Mouse (Mus musculus): ENCODE results near the gene Vps37c.

The Vps37c gene

DNA sequence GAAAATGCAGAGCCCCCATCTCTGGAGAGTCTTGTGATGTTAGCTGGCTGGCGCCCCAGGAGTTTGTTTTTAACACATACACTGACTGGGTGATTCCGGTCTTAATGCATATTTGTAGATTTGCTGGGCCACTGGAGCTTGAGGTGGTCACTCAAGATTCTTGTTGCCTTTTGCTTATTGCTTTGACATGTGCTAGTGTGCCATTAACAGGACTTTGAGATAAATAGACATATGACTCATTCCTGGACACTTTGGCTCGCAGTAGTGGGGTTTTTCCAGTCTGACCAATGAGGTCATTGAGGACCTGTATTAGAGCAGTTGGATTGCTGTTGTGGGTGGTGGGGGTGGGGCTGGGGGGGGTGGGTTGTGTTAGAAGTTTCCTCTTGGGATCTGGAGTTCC is 1.8 kb downstream of the Vps37c start:
- DNase-seq = peak; percentile 33 to 37

DNA sequence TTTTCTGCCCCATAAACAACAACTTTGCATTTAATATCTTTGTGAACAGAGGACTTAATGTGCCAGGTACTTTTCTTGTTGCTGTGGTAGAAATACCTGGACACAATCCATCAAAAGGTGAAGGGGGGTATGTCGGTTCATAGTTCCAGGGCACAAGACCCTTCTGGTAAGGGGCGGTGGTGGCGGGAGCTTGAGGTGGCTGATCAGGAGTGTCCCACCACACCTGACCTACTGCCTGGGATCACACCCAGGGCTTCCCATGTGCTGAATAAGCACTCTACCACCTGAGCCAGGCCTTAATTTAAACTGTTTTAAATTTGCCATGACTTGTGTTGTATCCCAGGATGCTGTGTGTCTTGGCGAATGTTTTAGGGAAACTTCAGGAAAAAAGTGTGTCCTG is 2.6 kb downstream of the Vps37c start:
- peak in 1 of 2 experiments; percentile 11 for DNase-seq

DNA sequence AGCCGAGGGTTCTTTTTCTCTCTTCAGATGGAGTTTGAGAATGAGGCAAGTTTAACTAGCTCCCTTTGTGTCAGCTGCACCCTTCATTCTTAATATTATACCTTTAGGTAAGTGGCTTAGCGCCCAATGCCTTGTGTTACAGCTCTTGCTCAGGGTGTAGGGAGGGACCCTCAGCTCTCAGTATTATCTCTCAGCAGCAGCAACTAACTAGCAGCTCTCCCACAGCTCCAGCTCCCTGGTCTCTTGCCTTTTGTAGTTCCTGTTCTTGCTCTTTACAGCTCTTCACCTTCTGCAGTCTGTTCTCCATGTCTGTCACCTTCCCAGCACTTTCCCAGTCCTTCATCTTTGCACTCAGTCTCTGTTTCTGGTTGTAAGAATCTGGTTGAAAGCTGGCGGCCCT is 3.1 kb downstream of the Vps37c start:
- DNase-seq = peak in 1 of 2 experiments; percentile 11

DNA sequence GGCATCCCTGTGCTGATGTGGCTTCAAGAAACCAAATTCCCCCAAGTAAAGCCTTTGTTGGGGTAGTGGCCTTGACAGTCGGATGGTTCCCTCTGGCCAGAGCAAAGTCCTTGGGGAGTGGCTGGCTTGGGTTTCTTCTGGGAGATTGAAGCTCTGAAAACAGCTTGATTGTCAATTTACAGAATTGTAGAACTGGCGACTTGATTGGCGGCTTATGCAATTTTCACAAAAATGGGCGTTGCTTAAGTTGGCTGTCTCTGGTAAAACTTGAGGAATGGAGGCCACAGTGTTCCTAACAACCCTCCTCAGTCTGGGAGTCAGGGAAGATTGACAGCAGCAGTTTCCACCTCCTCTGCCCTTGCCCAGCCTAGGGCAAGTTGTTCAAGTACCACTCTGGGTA is 3.8 kb downstream of the Vps37c start:
- no peak for DNase-seq

DNA sequence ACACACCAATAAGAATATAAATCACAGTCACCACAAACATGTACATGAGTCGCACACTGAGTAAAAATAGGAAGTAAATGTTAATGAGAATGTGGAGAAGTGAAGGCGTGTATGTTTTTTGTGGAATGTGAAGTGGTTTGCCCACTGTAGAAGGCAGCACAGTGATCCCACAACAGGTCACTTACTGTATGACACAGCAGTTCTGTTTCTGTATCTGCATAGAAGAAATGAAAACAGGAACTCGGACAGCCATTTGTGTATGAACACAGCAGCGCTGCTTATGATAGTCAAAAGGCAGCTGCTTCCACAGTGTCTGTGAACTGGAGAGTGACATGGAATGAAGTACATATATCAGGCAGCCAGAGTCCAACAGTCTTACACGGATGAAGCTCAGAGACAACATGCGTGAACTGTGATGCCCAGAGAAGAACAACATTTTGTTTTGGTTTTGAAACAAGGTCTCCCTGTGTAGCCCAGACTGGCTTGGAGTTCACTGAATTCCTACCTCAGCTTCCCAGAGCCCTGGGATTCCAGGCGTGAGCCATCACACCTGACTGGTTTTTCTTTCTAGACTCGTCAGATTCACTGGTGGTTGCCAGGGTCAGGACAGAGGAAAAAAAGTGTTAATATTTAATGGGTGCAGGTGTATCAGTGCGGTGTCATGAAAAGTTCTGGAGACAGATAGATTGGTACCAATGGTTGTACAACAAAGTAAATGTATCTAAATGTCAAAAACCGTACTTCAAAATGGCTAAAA is 5.6 kb downstream of the Vps37c start:
- no peak for DNase-seq

DNA sequence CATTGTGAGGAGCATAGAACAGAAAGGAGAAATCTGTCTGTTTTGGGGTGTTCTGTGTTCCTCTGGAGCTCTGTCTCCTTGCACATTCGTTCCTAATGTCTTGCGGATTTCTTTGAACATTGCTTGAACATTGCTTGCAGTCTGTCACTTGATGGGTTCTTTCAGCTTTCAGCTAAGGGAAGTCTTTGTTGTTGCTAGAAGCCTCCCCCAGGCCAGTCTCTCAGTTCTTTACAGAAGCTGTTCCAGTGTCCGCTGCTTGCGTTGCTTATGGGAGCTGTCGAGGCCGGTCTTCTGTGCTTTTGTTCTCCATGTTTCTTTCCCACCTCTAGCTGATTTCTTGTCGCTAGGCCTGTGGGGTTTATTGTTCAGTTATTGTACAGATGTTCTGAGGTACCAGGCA is 7.3 kb downstream of the Vps37c start:
- DNase-seq = no peak

DNA sequence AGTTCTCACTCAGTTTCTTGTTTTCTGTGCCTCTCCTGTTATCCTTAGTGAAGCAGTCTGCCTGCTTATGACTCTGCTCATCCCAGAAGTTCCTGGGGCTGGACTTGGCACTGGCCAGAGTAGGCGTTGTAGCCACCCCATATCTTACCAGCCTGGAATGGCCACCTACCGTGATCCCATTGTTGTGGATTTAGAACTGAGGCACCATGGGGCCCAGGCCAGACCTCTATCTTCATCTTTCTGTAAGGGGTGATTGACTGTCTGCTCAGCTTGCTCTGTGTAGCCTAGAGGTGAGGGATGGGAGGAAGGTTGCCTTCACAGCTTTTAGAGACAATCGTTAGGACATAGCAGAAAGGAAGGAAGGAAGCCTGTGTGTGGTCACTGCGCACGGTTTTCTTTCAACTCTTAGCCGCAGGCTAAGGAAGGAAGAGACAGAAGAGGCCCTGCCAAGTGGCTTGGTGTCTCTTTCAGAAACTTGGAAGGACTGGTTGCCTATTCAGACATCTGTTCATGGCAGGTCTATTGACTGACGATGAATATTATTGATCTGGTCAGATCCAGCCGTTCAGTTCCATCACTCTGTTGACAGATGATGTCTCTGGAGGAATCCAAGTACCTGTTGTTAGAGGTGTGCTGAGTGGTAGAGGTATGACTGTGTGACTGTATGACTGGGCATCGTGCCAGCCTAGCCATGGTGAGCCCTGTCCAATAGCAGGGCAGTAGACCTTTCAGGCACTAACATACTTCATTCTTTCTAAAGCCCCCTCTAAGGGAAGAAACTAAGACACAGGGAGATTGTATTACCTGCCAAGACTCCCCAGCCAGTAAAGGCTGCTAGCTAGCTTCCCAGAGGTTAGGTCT is 9.8 kb downstream of the Vps37c start:
- DNase-seq = peak in 1 of 2 experiments; percentile 25

DNA sequence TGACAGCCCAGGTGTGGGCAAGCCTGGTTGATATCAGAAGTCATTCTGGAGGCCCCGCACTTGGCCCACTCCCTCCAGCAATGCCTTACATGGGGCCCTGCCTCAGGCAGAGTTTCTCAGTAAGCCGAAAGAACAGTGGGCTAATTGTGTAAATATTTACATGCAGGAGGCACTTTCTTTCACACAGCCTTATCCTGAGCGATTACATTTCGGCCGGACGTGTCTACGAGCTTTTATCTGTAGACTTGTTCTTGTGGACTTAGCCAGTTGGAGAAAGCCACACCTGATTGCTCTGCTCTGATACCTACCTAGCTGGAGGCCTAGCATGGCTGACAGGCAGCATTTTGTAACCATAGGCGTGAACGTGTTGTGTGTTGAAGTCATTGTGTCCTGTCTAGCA is 11.3 kb downstream of the Vps37c start:
- DNase-seq = no peak

DNA sequence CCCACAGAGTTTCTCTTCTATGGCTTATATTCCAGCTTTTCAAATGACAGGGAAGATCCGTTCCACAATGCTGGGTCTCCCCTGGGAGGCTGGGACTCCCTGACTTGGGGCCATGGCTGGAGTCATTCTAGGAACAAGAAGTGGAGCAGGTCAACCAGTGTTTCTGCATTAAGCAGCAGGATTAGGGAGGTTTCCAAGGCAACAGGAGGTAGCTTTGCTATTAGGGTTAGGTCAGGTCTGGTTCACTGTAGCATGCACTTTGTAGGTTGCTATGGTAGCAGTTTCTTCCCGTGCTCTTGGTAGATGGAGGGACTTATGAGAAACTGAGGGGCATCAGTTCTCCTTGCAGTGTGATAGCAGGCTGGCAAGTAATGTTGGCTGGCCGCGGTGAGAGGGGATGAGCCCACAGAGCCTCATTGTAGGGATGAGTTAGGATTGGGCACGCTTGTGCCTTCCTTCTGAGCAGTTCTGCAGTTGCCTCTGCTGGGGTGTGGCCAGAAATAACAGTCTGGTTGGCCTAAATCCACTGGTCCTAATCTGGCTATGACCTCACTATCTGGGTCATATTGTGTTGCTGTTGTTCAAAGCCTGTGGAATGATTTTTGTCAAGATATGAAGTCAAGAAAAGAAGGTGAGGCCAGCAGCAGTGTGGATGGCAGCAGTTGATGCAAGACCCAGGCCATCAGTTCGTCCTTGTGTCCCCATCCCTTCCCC is 12.6 kb downstream of the Vps37c start:
- DNase-seq = peak; percentile 52 to 66

DNA sequence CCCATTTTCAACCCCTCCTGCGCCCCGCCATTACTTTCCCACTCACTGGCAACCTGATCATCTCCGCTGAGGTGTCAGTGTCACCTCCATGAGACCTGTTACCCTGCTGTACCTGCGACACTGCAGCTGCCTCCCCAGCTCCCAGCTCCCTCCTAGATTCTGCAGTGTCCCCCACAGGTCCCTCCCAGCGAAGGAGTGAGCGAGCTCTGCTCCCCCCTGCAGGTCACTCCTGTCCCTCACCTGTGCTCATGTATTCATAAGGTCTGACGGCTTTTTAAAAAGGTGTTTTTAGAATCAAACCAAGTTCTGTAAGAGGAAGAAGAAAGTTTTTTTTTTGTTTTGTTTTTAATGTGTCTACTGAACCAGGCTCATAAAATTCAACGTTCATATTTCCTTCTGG is 13.6 kb downstream of the Vps37c start:
- no peak for DNase-seq

DNA sequence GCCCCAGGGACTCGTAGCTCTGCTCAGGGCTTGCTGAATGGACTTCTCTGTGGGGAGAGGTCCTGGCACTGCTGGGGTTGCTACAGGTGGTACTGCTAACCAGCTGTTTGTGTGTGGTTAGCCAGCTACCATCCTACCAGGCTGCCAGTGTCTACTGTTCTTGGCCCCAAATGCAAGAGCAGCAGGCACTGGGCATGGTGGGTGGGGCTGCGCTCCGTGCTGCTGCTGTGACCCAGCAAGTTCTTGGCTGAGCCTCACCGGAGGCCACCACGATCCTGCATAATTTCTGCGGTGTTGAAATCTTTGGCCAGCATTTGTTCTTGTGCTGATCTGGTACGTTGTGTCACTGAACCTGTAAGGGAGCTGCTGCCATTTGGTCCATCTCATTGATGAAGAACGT is 14.9 kb downstream of the Vps37c start:
- DNase-seq = peak; percentile 60 to 70

DNA sequence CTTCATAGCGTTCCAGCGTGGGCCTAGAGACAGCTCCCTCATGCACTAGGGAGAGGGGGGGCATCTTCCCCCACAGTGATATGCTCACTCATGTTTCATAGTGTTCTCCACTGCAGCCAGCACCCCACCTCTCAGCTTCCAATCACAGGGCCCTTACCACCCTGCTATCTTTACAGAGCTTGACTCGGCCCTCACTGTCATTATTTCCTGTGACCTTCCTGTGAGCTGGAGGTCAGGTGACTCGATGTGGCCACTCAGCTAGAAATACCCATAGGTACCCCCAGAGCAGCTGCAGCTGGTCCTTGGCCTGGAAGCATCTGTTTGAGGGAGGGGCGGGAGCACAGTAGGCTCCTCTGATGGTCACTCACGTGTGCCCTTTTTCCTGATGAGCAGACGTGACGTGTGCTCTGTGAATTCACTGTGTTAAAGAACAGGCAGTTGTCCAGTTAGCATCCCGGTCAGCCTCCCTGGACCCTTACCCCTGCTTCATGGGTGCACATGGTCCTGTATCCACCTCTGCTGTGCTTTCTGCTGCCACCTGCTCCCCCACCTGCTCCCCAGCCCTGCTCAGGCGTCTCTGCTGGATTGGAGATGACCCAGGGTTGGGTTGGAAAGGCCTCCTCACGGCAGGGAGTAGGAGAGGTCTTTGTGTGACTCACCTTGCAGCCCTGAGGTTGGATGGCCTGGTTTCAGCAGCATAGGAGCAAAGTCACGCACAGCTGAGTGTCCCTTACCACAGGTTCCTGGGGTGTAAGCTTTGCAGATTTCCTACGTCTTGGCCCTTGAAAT is 18.7 kb downstream of the Vps37c start:
- peak; percentile 60 to 69 for DNase-seq

DNA sequence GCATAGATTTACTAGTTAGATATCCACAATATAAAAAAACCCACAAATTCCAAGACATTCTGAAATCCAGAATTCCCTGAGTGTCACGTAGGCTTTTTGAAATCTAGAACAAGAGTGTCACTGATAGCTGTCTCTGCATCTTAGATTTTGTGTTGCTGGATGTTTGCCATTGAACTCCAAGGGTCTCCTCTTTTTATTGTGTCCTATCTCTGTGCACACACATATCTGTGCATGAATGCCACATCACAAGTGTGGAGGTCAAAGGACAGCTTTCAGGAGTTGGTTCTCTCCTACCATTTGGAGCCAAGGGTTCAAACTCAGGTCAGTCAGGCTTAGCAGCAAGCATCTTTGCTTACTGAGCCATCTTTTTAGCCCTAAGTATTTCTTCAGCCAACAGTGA is 19.3 kb downstream of the Vps37c start:
- DNase-seq = no peak

DNA sequence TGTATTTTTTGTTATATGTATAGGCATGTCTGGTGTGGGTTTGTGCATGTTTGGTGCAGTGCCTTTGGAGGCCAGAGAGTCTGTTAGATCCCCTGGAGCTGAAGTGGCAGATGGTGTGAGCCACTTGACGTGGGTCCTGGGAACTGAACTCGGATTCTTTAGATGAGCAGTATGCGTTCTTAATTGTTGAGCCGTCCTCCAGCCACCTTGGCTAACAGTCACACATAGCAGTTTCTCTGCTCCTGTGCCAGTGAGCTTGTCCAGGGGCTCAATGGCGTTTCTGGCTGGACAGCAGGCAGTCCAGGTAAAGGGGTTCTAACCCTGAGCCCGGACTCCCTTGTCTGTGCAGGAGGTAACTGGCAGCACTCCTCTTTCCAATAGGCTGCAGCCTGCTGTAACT is 20.4 kb downstream of the Vps37c start:
- DNase-seq = peak in 1 of 2 experiments; percentile 55

DNA sequence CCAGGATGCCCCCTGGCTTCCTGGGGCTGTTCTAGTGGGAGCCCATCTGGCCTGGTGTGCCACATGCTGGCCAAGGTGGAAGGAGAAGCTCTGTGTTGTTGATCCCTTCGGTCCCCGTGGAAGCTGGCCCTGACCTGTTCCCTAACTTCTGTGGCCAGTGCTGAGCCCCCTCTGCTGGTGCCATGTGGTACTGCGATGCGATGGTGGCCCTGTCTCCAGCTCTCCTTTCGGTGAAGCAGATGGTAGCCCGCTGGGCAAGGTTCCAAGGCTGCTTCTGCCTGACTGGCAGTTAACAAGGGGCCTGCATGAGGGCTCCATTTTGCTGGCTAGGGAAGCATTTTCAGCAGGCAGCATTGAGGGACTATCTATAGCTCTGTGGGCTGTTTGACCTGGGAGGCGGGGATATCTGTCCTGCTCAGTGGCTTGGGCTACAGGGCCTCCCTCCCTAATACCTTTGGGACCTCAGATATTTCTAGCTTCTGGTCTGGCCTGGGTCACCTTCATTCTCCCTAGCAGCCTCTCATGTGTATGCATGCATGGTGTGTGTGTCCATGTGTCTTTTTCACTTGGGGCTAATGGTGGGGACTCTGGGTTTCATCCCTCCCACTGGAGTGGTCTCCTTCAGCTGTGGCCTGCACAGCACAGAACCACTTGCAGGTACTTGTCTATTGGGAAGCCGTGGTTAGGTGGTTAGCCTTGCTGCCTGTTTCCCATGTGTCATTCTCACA is 21.0 kb downstream of the Vps37c start:
- peak; percentile 100 for DNase-seq

DNA sequence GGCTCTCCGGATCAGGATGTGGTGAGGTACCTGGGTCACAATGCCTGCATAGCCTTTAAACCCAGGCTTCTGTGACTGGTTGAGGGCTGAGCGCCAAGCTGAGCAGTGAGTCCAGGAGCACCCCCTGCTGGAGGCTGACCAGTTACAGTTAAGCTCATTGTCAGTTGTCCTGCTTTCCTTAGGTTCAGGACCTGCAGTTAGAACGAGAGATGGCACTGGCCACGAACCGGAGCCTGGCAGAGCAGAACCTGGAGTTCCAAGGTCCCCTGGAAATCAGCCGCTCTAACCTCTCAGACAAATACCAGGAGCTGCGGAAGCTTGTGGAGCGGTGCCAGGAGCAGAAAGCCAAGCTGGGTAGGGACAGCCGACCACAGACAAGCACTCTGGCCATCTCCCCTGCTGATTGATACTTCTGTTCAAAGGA is 21.6 kb downstream of the Vps37c start:
- DNase-seq = peak; percentile 90 to 91

DNA sequence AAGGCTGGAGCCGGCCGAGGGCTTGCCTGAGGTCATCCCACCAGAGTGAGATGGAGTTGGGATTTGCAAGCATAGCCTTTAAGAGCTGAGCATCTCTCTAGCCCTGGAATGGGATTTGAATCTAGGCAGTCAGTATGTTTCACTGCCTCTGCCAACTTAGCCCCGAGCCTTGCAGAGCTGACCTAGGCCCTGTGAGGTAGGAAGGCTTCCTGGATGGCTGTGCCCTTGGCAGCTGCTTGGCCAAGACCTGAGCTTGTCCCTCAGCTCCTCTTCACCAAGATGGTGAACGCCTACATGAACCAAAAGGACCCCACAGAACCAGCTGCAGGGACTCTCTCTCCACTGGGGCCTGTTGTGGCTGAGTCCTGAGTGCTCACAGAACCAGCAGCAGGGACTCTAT is 22.2 kb downstream of the Vps37c start:
- peak in 1 of 2 experiments; percentile 43 for DNase-seq

DNA sequence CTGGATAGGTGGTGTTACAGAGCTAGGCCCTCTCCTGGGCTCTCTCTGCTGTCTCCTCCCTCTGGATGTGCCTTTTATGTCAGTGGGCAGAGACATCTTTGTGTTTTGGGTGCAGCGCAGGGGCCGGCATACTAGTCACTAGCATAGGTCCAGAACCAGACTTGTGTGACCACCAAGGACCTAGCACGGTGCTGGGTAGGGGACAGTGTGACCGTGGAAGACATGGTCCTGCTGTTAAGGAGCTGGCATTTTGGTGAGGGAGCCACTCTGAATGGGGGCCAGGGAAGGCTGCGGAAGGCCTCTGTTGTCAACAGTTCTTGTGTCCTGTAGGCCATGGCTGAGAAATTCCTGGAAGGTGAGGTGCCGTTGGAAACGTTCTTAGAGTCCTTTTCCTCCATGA is 23.7 kb downstream of the Vps37c start:
- no peak for DNase-seq

DNA sequence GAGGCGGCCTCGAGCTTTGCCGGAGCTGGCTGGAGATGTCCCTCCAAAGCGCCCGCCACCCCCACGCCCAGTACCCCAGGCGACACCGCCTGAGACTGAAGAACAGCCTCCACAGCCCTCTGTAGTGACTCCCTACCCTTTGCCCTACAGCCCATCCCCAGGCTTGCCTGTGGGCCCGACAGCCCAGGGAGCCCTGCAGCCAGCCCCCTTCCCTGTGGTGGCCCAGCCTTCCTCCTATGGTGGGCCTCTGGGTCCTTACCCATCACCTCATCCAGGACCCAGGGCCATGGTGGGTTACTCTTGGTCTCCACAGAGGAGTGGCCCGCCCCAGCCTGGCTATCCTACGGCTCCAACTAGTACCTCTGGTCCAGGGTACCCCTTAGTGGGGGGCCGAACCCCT is 24.1 kb downstream of the Vps37c start:
- no peak for DNase-seq

DNA sequence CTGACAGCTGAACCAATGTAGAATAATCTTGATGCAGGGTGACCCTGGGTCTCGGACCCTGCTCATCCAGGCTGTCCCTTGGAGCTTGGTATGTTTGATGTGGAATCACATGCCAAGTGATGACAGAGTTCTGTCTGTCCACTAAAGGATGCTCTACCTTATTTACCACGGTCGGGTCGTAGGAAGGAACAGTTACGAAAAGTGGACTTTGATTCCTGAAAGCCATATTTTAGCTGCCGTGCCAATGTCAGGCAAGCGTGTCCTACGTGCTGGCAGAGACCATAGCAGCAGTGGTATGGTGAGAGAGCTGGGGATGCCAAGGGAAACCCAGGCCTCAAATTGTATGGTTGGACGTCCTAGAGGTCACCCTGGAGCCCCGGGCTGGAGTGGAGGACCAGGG is 25.0 kb downstream of the Vps37c start:
- no peak for DNase-seq

DNA sequence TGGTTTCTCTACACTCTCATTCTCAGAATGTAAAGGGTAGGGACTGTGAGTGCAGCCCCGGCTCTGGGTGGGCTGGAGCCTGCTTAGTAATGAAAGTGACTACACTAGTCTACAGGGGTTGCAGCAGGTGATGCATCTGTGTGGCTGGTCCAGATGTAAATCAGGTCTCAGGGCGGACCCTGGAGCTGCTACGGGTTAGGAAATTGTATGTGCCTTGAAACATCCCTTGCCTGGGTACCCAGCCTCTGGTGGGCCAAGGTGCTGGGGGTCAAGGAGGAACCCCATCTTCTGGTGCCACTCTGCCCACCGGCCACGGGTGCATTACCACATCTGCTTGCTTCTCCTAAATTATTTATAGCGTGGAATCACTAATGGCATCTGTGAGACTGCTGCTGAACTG is 25.6 kb downstream of the Vps37c start:
- DNase-seq = no peak
